Mouse (Mus musculus): ENCODE results near the gene Uevld. TPM values are rescaled to one million over a fixed set of nuclear protein-coding genes. Genes with fewer than 3 reads are reported as not detected.

The Uevld gene
- polyA plus RNA-seq, 1 experiment from 2014 or later: 7.1 TPM

DNA sequence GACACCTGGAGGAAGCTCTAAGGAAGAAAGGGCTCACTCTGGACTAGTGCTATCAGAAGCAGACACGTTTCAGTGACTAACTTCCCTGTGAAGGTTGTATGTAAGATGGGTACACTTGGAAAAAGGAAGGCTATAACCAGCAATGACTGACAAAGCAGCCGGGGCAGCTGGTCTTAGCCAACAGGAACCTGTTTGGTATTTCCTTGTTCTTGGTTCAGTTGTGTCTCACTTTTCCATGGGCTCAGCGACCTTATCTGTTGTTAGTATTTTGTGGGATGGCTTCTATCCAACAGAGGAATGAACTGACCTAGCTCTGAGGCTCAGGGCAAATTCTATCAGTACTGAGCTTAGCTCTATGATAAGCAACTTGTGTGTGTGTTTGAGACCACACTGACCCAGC is 2.7 kb upstream of the Uevld start:
- WGBS: 71% methylated on average over 3 of the region's 3 CpGs
- no peak for ATAC-seq (ENCODE audit: low FRiP score, low TSS enrichment)

DNA sequence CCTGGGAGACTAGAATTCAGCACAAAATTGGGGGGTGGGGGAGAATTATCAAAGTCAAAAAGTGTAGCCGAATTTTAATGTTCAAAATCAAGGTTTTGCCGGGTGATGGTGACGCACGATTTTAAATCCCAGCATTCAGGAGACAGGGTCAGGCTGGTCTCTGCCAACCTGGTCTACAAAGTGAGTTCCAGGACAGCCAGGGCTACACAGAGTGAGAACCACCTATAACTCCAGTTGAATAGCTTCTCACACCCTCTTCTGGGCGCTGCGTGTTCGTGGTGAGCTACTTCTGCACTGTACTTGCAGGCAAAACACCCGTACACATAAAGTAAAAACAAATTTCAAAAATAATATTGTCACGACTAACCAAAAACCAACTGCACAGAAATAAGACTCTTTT is 526 bp upstream of the Uevld start:
- DNase-seq (peak; percentile 15), ATAC-seq (ENCODE audit: low FRiP score, low TSS enrichment) (no peak)
- Histone ChIP-seq H3K27me3 (ENCODE audit: control insufficient read depth, insufficient read depth, low read length) (no peaks in the 10 kb centered on the region), H3K9me3 (ENCODE audit: control insufficient read depth, low read length) (no peaks in the 10 kb centered on the region), H3K4me3 (replicated peaks; ENCODE audit: low read depth, low read length) (peak overlapping the region; percentile 64), H3K36me3 (ENCODE audit: control insufficient read depth, insufficient read depth, low read length) (peaks cover 14% of the 10 kb centered on the region), H3K27ac (replicated peaks; ENCODE audit: low read depth, low read length) (no peak overlapping the region), H3K9ac (replicated peaks; ENCODE audit: low read length) (peak overlapping the region; percentile 79), H3K4me1 (ENCODE audit: control insufficient read depth, insufficient read depth, low read length) (peaks cover 8% of the 10 kb centered on the region; the same call in 1 of the 2 replicates), H3K4me2 (ENCODE audit: low read length) (peak overlapping the region; percentile 85)
- 18% methylated on average over 9 of the region's 9 CpGs for whole genome bisulfite sequencing

More for the DNA sequence above, 2.7 kb upstream of the Uevld start:
- no peak for DNase-seq
- Histone ChIP-seq H3K4me1 (ENCODE audit: control insufficient read depth, insufficient read depth, low read length) (peaks cover 8% of the 10 kb centered on the region; the same call in 1 of the 2 replicates), H3K36me3 (ENCODE audit: control insufficient read depth, insufficient read depth, low read length) (no peaks in the 10 kb centered on the region), H3K9ac (replicated peaks; ENCODE audit: low read length) (no peak overlapping the region), H3K4me3 (replicated peaks; ENCODE audit: low read depth, low read length) (no peak overlapping the region), H3K9me3 (ENCODE audit: control insufficient read depth, low read length) (no peaks in the 10 kb centered on the region), H3K27me3 (ENCODE audit: control insufficient read depth, insufficient read depth, low read length) (no peaks in the 10 kb centered on the region), H3K27ac (replicated peaks; ENCODE audit: low read depth, low read length) (no peak overlapping the region), H3K4me2 (ENCODE audit: low read length) (no peak overlapping the region)

DNA sequence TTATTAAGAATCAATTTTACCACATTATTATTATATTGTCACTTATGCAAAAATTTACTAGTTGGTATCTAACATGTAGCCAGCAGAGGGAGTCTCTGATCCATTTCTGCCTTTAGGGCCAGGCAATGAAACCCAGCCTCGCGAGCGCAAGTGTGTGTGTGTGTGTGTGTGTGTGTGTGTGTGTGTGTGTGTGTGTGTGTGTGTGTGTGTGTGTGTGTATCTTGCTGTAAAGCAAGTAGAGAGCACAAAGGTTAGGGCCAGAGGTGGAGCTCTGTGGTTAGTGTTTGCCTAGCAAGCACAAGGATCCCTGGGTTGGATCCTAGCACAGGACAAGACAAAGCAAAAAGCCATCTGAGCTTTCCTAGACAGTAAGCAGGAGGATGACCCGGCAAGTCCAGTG is 22.5 kb downstream of the Uevld start:
- Histone ChIP-seq H3K27me3 (ENCODE audit: control insufficient read depth, insufficient read depth, low read length) (no peaks in the 10 kb centered on the region), H3K9ac (replicated peaks; ENCODE audit: low read length) (no peak overlapping the region), H3K9me3 (ENCODE audit: control insufficient read depth, low read length) (no peaks in the 10 kb centered on the region), H3K4me1 (ENCODE audit: control insufficient read depth, insufficient read depth, low read length) (no peaks in the 10 kb centered on the region), H3K4me3 (replicated peaks; ENCODE audit: low read depth, low read length) (no peak overlapping the region), H3K4me2 (ENCODE audit: low read length) (no peak overlapping the region), H3K36me3 (ENCODE audit: control insufficient read depth, insufficient read depth, low read length) (peaks cover 51% of the 10 kb centered on the region), H3K27ac (replicated peaks; ENCODE audit: low read depth, low read length) (no peak overlapping the region)
- WGBS: 57% methylated on average over 4 of the region's 4 CpGs
- ATAC-seq (ENCODE audit: low FRiP score, low TSS enrichment): no peak
- DNase-seq: peak; percentile 75

DNA sequence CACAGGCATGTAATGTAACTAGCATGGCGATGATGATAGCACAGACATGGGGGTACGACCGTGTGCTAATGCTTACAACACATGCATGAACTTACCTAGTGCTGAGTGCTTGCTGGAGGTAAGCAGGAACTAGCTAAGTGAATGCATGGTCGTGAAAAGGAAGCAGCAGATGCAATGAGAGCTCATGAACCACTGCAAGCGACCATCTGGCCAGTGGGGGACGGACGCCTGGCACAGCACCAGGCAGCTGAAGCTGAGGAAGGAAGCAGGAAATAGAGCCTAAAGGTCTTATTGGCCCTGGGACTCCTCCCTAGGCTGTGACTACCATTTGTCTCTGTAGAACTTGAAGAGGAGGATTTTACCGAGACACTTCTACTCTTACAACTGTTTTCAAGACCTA is 23.5 kb downstream of the Uevld start:
- DNase-seq: no peak
- Histone ChIP-seq H3K36me3 (ENCODE audit: control insufficient read depth, insufficient read depth, low read length) (peaks cover 50% of the 10 kb centered on the region), H3K4me2 (ENCODE audit: low read length) (no peak overlapping the region), H3K9ac (replicated peaks; ENCODE audit: low read length) (no peak overlapping the region), H3K27me3 (ENCODE audit: control insufficient read depth, insufficient read depth, low read length) (no peaks in the 10 kb centered on the region), H3K27ac (replicated peaks; ENCODE audit: low read depth, low read length) (no peak overlapping the region), H3K9me3 (ENCODE audit: control insufficient read depth, low read length) (no peaks in the 10 kb centered on the region), H3K4me3 (replicated peaks; ENCODE audit: low read depth, low read length) (no peak overlapping the region), H3K4me1 (ENCODE audit: control insufficient read depth, insufficient read depth, low read length) (no peaks in the 10 kb centered on the region)
- WGBS: 91% methylated on average over 8 of the region's 8 CpGs
- ATAC-seq (ENCODE audit: low FRiP score, low TSS enrichment): no peak

DNA sequence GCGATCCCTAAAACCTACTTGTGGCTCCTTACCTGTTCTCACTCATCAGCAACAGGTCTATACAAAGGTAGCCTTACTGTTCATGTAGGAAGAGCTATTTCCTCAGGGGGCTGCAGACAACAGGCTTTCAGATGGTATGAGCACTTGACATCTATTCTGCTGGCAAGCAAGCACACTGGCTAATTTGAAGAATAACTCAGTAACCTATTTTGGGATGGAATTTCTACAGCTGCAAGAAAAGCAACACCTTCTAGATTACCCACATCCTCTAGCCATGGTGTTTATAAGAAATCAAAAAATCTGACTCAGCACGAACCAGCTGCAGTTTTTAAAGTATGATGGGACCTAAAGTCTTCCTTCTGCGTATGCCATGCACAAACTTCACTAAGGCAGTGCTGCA is 27.0 kb downstream of the Uevld start:
- WGBS: 95% methylated on average over 3 of the region's 3 CpGs
- ATAC-seq (ENCODE audit: low FRiP score, low TSS enrichment) (no peak), DNase-seq (no peak)
- Histone ChIP-seq H3K4me1 (ENCODE audit: control insufficient read depth, insufficient read depth, low read length) (no peaks in the 10 kb centered on the region), H3K4me3 (replicated peaks; ENCODE audit: low read depth, low read length) (no peak overlapping the region), H3K9me3 (ENCODE audit: control insufficient read depth, low read length) (no peaks in the 10 kb centered on the region), H3K4me2 (ENCODE audit: low read length) (no peak overlapping the region), H3K9ac (replicated peaks; ENCODE audit: low read length) (no peak overlapping the region), H3K27me3 (ENCODE audit: control insufficient read depth, insufficient read depth, low read length) (no peaks in the 10 kb centered on the region), H3K27ac (replicated peaks; ENCODE audit: low read depth, low read length) (no peak overlapping the region), H3K36me3 (ENCODE audit: control insufficient read depth, insufficient read depth, low read length) (peaks cover 37% of the 10 kb centered on the region)

DNA sequence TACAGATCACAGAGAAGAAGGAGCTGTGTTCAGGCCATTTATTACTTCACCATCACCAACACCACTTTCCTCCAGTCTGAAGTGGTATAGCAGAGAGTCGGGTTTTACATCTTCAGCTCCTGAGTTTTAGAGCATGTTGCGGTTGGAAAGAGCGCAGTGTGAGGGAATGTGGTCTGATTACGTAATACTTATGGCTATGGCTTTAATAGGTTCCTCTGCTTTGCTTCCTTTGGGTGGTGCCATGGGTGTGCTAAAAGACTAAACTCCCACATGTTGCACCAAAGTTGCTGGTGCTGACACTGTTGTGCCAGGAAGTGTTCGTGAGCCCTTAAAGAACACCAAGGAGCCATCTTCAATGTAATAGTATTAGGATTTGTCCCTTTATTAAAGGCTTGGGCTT is 30.0 kb downstream of the Uevld start:
- H3K4me1 ChIP-seq (ENCODE audit: control insufficient read depth, insufficient read depth, low read length): no peaks in the 10 kb centered on the region
- no peak overlapping the region for H3K4me2 ChIP-seq (ENCODE audit: low read length)
- H3K27me3 ChIP-seq (ENCODE audit: control insufficient read depth, insufficient read depth, low read length): no peaks in the 10 kb centered on the region
- H3K9me3 ChIP-seq (ENCODE audit: control insufficient read depth, low read length): no peaks in the 10 kb centered on the region
- peaks cover 29% of the 10 kb centered on the region for H3K36me3 ChIP-seq (ENCODE audit: control insufficient read depth, insufficient read depth, low read length)
- 96% methylated on average over 5 of the region's 5 CpGs for WGBS
- ATAC-seq (ENCODE audit: low FRiP score, low TSS enrichment) (no peak), DNase-seq (no peak)
- H3K27ac ChIP-seq (replicated peaks; ENCODE audit: low read depth, low read length): no peak overlapping the region
- H3K4me3 ChIP-seq (replicated peaks; ENCODE audit: low read depth, low read length): no peak overlapping the region
- H3K9ac ChIP-seq (replicated peaks; ENCODE audit: low read length): no peak overlapping the region

DNA sequence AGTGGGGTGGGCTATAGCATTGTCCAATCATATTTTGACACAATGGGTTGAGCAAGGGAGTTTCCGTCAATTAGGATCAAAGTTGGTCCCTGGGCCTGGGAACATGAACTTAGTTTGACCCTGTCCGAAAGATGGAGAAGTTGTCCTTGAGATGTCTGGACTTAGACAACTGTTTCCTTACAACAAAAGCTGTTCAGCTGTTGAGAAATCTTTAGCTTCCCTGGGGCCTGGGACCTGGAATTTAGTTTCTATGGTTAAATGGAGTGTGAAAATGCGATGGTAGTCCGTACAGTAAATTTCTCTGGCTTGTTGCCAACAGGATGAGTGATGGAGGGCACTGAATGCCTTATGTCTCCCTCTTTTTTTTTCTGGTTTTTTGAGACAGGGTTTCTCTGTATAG is 36.3 kb downstream of the Uevld start:
- no peaks in the 10 kb centered on the region for H3K9me3 ChIP-seq (ENCODE audit: control insufficient read depth, low read length)
- no peak overlapping the region for H3K4me2 ChIP-seq (ENCODE audit: low read length)
- 85% methylated on average over 4 of the region's 4 CpGs for WGBS
- no peak overlapping the region for H3K27ac ChIP-seq (replicated peaks; ENCODE audit: low read depth, low read length)
- ATAC-seq (ENCODE audit: low FRiP score, low TSS enrichment) (no peak), DNase-seq (no peak)
- peaks cover 4% of the 10 kb centered on the region for H3K36me3 ChIP-seq (ENCODE audit: control insufficient read depth, insufficient read depth, low read length)
- H3K4me1 ChIP-seq (ENCODE audit: control insufficient read depth, insufficient read depth, low read length): peaks cover 22% of the 10 kb centered on the region
- H3K9ac ChIP-seq (replicated peaks; ENCODE audit: low read length): no peak overlapping the region
- no peaks in the 10 kb centered on the region for H3K27me3 ChIP-seq (ENCODE audit: control insufficient read depth, insufficient read depth, low read length)
- no peak overlapping the region for H3K4me3 ChIP-seq (replicated peaks; ENCODE audit: low read depth, low read length)

DNA sequence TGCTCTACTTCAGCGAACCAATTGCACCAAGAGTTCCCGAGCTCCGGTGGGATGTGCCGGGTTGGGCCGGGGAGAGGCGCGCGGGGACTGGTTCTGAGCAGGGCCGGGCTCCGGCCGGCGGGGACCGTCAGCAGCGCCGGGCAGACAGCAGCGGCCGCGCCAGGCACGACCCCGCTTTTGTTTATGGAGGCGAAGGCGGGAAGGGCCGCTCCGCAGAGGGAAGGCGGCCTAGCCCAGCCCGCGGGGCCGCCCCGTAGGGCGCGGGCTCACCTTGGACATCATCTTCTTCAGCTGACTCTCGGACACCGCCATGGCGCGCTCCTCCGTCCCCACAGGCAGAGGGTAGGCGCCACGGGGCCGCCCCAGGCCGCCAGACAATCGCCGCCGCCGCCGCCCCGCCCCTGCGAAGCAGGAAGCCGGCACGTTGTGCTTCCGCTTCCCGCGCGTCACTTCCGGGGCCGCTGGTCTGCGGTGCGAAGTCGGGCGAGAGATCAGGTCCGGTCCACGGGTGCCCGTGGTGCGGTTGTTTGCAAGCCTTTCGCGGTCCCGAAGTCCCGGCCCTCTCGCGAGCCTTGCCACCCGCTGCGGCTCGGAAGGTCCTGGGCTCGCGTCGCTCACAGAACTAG is 38.7 kb downstream of the Uevld start, which contains the start of gene Tsg101:
Tsg101 (minus strand) TSS at position 419 of the 626 bp plus-strand sequence.
- H3K4me3 ChIP-seq (replicated peaks; ENCODE audit: low read depth, low read length): peak within 1 kb of the TSS; percentile 87
- H3K4me1 ChIP-seq (ENCODE audit: control insufficient read depth, insufficient read depth, low read length): peaks cover 22% of the 10 kb centered on the region
- peak; percentile 96 for DNase-seq
- no peaks in the 10 kb centered on the region for H3K27me3 ChIP-seq (ENCODE audit: control insufficient read depth, insufficient read depth, low read length)
- H3K9ac ChIP-seq (replicated peaks; ENCODE audit: low read length): peak within 1 kb of the TSS; percentile 91
- H3K9me3 ChIP-seq (ENCODE audit: control insufficient read depth, low read length): no peaks in the 10 kb centered on the region
- peak within 1 kb of the TSS; percentile 98 for H3K27ac ChIP-seq (replicated peaks; ENCODE audit: low read depth, low read length)
- peak within 1 kb of the TSS; percentile 82 for H3K4me2 ChIP-seq (ENCODE audit: low read length)
- peaks cover 10% of the 10 kb centered on the region; the same call in 1 of the 2 replicates for H3K36me3 ChIP-seq (ENCODE audit: control insufficient read depth, insufficient read depth, low read length)
- peak; percentile 94 for ATAC-seq (ENCODE audit: low FRiP score, low TSS enrichment)
- under 1% methylated on average over 69 of the region's 75 CpGs for WGBS

DNA sequence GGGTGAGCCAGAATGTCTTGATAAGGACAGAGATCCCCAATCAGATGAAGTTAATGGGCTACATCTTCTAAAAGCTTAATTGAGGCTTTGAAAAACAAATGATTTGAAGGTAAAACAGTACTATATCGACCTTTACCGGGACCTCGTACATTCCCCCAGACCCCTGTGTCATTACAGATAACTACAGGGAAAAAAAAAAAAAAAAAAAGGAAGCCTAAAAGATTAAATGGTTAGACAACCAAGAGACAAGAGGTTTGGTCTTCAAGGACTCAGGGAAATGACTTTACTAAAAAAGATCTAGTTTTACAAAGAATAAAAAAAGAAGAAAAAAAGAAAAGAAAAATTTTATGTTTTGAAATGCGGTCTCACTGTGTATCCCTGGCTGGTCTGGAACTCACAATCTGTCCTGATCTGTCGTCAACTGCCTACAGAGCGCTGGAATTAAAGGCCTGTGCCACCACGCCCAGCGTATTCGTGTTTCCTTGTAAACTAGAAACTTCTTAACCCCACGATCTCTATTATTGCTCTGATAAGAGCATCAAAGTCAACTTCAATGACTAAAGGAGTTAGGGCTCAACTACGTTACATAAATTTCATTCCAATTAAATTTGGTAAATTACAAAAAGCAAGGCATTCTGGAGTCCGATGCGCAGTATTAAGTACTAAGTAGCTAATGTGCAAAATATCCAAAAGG is 39.5 kb downstream of the Uevld start:
- H3K36me3 ChIP-seq (ENCODE audit: control insufficient read depth, insufficient read depth, low read length): peaks cover 10% of the 10 kb centered on the region; the same call in 1 of the 2 replicates
- no peaks in the 10 kb centered on the region for H3K27me3 ChIP-seq (ENCODE audit: control insufficient read depth, insufficient read depth, low read length)
- H3K9ac ChIP-seq (replicated peaks; ENCODE audit: low read length): peak overlapping the region; percentile 91
- H3K4me1 ChIP-seq (ENCODE audit: control insufficient read depth, insufficient read depth, low read length): peaks cover 22% of the 10 kb centered on the region
- WGBS: 21% methylated on average over 13 of the region's 13 CpGs
- peak overlapping the region; percentile 87 for H3K4me3 ChIP-seq (replicated peaks; ENCODE audit: low read depth, low read length)
- peak overlapping the region; percentile 82 for H3K4me2 ChIP-seq (ENCODE audit: low read length)
- H3K9me3 ChIP-seq (ENCODE audit: control insufficient read depth, low read length): no peaks in the 10 kb centered on the region
- H3K27ac ChIP-seq (replicated peaks; ENCODE audit: low read depth, low read length): peak overlapping the region; percentile 98; the same call in 1 of the 2 replicates
- ATAC-seq (ENCODE audit: low FRiP score, low TSS enrichment): no peak
- DNase-seq: peak; percentile 40

Measured in midbrain, embryonic 14.5 days (tissue).